Mouse (Mus musculus) bone marrow, adult 2 months (tissue): ENCODE measurements around the gene Wapl. TPM values are rescaled to one million over a fixed set of nuclear protein-coding genes. Genes with fewer than 3 reads are reported as not detected.

ENCODE experiments used
- H3K27ac ChIP-seq: fragments of 200-500 bp; 2 replicates; pipeline ENCODE4 v1.5.1; 2012; ENCODE audit warnings: low read depth, mild to moderate bottlenecking, control low read depth, inconsistent platforms, low read length; ENCODE audit not compliant: control insufficient read depth, poor library complexity, insufficient read depth
- H3K4me1 ChIP-seq: fragments of 200-500 bp; 2 replicates; pipeline ENCODE4 v1.6.1; 2011; ENCODE audit warnings: low read length; ENCODE audit not compliant: control insufficient read depth, insufficient read depth
- H3K4me3 ChIP-seq: fragments of 200-500 bp; replicated peaks from 2 replicates; pipeline ENCODE3; 2011; ENCODE audit warnings: mild to moderate bottlenecking, low read depth, low read length, control low read depth; ENCODE audit not compliant: control insufficient read depth
- CTCF ChIP-seq: fragments of 200-500 bp; IDR thresholded peaks from 2 replicates; pipeline ENCODE4 v1.5.1; 2011; ENCODE audit warnings: low read length, control low read depth; ENCODE audit not compliant: control insufficient read depth, insufficient read depth
- POLR2A ChIP-seq: fragments of 200-500 bp; IDR thresholded peaks from 2 replicates; pipeline ENCODE4 v1.6.1; 2011; ENCODE audit warnings: low read depth, mild to moderate bottlenecking, control low read depth, low read length, borderline replicate concordance; ENCODE audit not compliant: control insufficient read depth
- WGBS: fragments of 180-500 bp; shearing (Covaris S2); methylation state at CpG from one replicate; pipeline ENCODE4 v1.1.7; 2018; 5-methylcytosine and 5-hydroxymethylcytosine counted together
- polyA plus RNA-seq: library from polyadenylated mRNA; stranded (reverse); fragments of >200 nt; gene quantifications from 2 replicates; pipeline ENCODE4 v1.2.4, GENCODE M21; 2011; ENCODE audit warnings: low replicate concordance; ENCODE audit not compliant: missing spikeins, insufficient read depth, insufficient read length

Wapl gene
- polyA plus RNA-seq, 1 experiment: 131 TPM

DNA sequence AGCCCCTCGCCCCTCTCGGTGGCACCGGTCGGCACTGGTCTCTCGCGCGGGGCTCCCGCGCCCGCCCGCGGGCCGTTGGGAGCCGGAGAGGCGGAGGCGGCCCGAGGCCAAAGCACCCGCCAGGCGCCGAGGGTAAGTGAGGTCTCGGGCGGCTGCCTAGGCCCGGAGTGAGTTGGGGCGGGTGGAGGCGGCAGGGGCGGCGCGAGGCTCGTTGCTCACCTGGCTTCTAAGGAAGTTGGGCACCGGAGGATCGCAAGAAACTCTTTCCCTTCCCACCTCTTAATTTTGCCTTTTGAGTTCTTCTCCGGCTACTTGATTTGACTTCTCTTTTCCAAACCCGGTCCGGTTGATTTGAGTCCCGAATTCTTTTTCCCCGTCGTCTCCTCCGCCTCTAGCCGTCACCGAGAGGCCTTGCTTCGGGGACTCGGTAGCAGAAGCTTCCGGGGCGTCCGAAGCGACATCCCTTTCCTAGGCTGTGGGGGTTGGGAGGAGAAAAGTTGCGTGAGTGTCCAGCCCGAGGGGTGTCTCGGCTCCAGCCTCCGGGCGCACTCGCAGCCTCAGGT is 582 bp downstream of the Wapl start:
- H3K4me3 ChIP-seq: peak overlapping the region; percentile 93
- H3K27ac ChIP-seq: peak overlapping the region; percentile 98
- under 1% methylated on average over 52 of the region's 52 CpGs for WGBS
- no peak for TF ChIP-seq CTCF
- no peak for TF ChIP-seq POLR2A
- no peaks in the 10 kb centered on the region; the same call in 1 of the 2 replicates for H3K4me1 ChIP-seq

DNA sequence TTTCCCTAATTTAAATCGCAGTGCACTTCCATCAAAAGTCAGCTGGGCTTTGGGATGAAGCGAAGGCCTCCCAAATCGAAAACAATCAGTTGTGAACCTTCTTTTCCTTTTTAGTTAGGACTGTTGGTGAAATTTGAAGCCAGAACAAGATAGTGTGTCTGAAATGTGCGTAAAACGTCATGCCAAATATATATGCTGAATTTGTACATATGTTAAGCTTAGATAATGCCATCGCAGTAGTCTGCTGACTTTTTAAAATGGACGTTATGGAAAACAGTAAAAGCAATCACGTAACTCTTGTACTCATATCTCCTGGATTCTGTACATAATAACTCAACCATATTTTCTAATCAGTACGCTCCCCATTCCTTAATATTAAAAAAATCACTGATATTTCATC is 1.2 kb downstream of the Wapl start:
- Histone ChIP-seq H3K27ac (peak overlapping the region; percentile 98; the same call in 1 of the 2 replicates), H3K4me1 (no peaks in the 10 kb centered on the region; the same call in 1 of the 2 replicates), H3K4me3 (peak overlapping the region; percentile 93)
- TF ChIP-seq POLR2A: no peak
- TF ChIP-seq CTCF: no peak
- WGBS: 14% methylated on average over 9 of the region's 9 CpGs

- Histone ChIP-seq H3K4me1 (no peaks in the 10 kb centered on the region; the same call in 1 of the 2 replicates), H3K27ac (no peak overlapping the region), H3K4me3 (peak overlapping the region; percentile 93)
- no peak for TF ChIP-seq POLR2A
- TF ChIP-seq CTCF: no peak
- WGBS: 47% methylated on average over 5 of the region's 5 CpGs
Observed at GRCm38 (mm10) chr14:34675347-34675865, 1.7 kb downstream of the Wapl start.

DNA sequence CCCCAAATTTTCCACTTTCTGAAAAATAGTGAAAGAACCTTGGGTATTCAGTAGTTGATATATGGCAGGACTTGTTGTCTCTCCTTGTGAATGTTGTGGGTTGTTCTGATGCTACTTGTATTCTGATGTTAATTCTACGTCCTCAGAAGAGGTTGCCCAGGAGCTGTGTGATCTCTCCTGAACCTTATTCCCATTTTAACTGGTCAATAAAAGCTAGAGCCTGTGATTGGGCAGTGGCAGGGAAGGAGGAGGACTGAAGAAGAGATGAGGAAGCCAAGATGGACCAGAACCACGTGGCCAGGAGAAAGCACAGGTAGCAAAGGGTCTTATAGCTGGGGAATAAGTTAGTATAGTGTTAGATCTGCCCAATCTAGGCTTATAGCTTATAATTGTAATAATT is 7.1 kb downstream of the Wapl start:
- WGBS: 83% methylated on average over 2 of the region's 2 CpGs
- TF ChIP-seq CTCF (no peak), POLR2A (no peak)
- no peaks in the 10 kb centered on the region for H3K4me1 ChIP-seq
- H3K27ac ChIP-seq: no peak overlapping the region
- H3K4me3 ChIP-seq: no peak overlapping the region

GRCm38 (mm10) chr14:34684989-34685388 is 11.3 kb downstream of the Wapl start:
- no peak for TF ChIP-seq POLR2A
- no peak for TF ChIP-seq CTCF
- Histone ChIP-seq H3K27ac (no peak overlapping the region), H3K4me1 (no peaks in the 10 kb centered on the region), H3K4me3 (no peak overlapping the region)

DNA sequence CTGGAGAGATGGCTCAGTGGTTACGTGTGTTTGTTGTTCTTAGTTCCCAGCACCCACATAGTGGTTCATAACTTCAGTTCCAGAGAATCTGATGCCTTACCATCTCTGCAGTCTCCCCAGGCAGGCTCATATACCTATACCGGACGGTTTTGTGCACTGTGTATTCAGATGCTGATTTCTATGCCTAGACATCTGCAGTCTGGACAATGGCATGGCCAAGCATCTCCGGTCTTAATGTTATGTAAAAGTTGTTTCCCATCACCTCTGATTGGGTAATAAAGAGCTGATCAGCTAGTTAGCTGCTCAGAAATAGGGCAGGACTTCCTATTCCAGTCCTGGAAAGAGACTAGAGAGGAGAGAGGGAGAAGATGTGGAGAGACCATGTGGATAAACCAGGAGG is 20.2 kb downstream of the Wapl start:
- no peak overlapping the region for H3K27ac ChIP-seq
- WGBS: 88% methylated on average over 4 of the region's 4 CpGs
- no peaks in the 10 kb centered on the region for H3K4me1 ChIP-seq
- TF ChIP-seq POLR2A: no peak
- no peak for TF ChIP-seq CTCF
- no peak overlapping the region for H3K4me3 ChIP-seq

DNA sequence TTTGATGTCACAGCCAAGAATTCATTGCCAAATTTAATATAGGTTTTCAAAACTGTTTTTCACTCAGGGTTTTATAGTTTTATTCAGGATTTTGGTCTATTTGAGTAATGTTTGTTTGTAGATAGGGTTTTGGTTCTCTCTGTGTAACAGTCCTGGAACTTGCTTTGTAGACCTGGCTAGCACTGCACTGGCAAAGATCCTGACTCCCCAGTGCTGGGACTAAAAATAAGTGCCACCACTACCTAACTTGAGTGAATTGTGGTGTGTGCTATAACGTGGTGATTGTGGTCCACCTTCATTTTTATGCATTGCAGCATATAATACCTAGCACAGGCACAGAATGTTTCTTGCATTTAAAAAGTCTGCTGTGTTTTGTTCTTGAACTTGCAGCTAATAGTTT is 23.6 kb downstream of the Wapl start:
- Histone ChIP-seq H3K27ac (no peak overlapping the region), H3K4me1 (no peaks in the 10 kb centered on the region), H3K4me3 (no peak overlapping the region)
- WGBS: 72% methylated on average over 1 of the region's 1 CpGs
- no peak for TF ChIP-seq POLR2A
- no peak for TF ChIP-seq CTCF

- TF ChIP-seq CTCF: no peak
- no peak for TF ChIP-seq POLR2A
- WGBS: 84% methylated on average over 2 of the region's 2 CpGs
- Histone ChIP-seq H3K27ac (no peak overlapping the region), H3K4me3 (no peak overlapping the region), H3K4me1 (no peaks in the 10 kb centered on the region)
Observed at GRCm38 (mm10) chr14:34710209-34710608, 36.5 kb downstream of the Wapl start.

GRCm38 (mm10) chr14:34712027-34712426 is 38.3 kb downstream of the Wapl start:
- TF ChIP-seq POLR2A: no peak
- TF ChIP-seq CTCF: no peak
- no peaks in the 10 kb centered on the region for H3K4me1 ChIP-seq
- 65% methylated on average over 3 of the region's 3 CpGs for WGBS
- H3K4me3 ChIP-seq: no peak overlapping the region
- H3K27ac ChIP-seq: no peak overlapping the region
